Mouse (Mus musculus) kidney, adult 2 months (tissue): Measurements from ENCODE around the gene C1qtnf5.

Source experiments
- CTCF ChIP-seq: fragments of 200-500 bp; conservative IDR thresholded peaks from 2 replicates; pipeline ENCODE4 v1.5.1; 2011; ENCODE audit warnings: low read depth, mild to moderate bottlenecking, control low read depth, low read length, moderate library complexity, mixed read lengths; ENCODE audit not compliant: insufficient read depth, insufficient read length
- POLR2A ChIP-seq: fragments of 200-500 bp; IDR thresholded peaks from one replicate; pipeline ENCODE4 v1.6.1; 2011; ENCODE audit warnings: low read depth, low read length, control low read depth

DNA sequence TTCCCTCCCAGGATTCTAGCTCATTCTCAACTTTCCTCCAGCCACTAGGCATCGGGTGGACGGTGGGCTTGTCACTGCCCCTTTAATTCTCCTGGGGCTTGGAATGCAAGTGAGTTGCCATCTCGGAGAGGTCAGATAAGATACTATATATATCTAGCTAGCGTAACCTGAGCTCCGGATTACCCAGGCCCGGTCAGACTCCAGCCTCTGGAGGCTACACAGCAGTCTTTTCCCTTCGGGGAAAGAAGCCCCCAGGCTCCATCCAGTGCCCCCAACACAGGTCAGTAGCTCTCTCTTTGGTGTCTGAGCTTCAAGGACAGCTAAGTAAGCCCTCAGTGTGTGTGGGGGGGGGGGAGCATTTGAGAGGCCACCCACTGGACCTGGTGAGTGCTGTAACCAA lies 37.8 kb upstream of the C1qtnf5 start:
- TF ChIP-seq POLR2A (no peak), CTCF (no peak)
